Mouse (Mus musculus) megakaryocyte, adult 5-6 weeks (primary cell): Measurements from ENCODE around the gene Has1. TPM values are rescaled to one million over a fixed set of nuclear protein-coding genes. Genes with fewer than 3 reads are reported as not detected.
A peak's percentile ranks its signal among the peaks of the same experiment; 100 is the strongest.

Experiments
- ATAC-seq: 2 replicates; pipeline ENCODE4 v1.8.0; 2016; ENCODE audit warnings: mild to moderate bottlenecking, inconsistent platforms; ENCODE audit not compliant: poor library complexity, severe bottlenecking
- total RNA-seq, 2 experiments: library from RNA; stranded (forward) in 1 of 2; stranded (reverse) in 1 of 2; fragments of 153-499, 151-499 nt in 1 of 2; fragments of 221-1000, 200-1000 nt in 1 of 2; gene quantifications; 2 replicates each; pipeline versions ENCODE4 v1.2.3 to v1.2.4; 2015 to 2017

Gene Has1
- total RNA-seq (2015) (not detected in 2 replicates), total RNA-seq (2017) (not detected in 2 replicates)

DNA sequence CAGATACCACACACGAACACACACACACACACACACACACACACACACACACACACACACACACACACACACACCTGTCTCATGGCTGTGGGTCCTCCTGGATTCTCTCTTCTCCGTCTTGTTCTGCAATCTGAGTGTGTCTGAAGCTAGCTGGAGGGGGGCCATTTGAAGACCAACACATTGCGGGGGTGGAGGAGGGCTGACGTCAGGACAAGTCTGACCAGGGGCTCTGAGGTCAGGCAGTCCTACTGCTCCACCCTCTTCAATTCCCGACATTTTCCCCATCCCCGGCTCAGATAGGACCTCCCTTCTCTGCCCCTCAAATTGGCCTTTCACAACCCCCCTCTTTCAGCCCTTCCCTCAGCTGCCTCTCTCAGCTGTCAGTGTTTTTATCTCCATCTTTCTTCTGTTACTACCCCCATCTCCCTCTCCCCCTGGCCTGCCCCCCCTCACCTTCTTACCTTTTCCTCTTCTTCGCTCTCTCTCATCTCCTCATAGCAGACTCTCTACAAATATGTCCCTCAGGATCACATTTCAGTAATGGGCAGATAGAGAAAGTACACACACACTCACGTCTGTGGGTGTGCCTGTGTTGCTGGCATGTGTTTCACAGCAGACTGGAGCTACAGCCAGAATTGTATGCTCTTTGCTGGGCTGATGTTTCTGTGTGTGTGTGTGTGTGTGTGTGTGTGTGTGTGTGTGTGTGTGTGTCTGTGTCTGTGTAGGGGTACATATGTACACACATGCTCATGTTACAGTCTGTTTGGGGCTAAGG is at the start of gene Has1:
Gene Has1 (minus strand): TSS at position 142 of the 775 bp plus-strand sequence.
- no peak for ATAC-seq

DNA sequence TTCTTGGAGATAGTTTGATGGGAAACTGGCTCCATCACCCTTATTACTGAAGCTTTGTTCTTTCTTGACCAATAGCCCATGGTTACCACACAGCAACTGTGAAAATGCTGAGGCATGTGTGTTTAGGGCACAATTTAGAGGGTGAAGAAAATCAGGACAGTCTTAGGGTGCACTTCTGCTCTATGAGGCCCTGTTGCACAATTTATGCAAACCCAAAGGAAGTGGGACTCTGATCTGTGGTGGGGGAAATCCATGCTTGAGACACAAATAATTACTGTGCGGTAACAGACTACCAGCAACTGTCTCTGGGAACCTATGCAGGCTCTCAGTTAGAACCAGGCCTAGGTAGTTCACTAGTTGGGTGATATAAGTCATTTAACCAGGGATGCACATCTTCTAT is 45.8 kb upstream of the Has1 start:
- ATAC-seq, result peak; percentile 84

DNA sequence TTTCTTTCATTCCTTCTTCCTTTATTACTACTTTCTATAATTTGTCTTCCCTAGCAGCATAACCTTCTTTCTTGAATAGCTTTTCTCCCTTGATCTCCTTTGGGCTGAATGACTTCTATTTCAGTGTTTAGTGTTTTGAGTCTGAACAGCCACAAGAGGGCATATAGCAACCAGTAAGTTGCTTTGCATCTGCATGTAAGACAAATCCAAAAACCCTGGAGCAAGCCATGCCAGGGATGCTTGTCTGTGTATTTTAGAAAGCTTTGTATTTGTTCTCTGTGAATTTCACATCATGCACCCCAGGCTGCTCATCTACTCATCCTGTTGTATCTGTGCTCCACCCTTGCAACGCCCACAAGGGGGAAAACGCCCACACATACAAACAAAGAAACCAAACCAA is 44.3 kb upstream of the Has1 start:
- ATAC-seq, result peak; percentile 22; the same call in 1 of the 2 replicates

DNA sequence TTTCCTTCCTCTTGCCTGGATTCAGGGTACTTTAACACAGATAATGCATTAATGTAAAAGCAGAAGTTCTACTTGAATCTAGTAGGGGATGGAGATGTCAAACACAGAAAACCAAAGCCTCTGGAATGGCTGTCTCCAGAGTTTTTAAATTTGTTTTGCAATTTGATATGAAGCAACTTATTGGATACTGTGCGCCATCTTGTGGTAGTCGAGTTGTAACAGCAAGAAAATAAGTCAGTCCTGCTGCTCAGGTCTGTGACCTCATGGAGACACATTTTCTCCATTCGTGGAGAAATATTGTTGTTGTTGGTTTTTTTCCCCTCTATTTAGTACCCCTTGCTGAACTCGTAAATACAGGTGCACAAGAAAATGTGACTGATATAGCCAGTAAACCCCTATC is 41.0 kb upstream of the Has1 start:
- peak; percentile 52 for ATAC-seq

DNA sequence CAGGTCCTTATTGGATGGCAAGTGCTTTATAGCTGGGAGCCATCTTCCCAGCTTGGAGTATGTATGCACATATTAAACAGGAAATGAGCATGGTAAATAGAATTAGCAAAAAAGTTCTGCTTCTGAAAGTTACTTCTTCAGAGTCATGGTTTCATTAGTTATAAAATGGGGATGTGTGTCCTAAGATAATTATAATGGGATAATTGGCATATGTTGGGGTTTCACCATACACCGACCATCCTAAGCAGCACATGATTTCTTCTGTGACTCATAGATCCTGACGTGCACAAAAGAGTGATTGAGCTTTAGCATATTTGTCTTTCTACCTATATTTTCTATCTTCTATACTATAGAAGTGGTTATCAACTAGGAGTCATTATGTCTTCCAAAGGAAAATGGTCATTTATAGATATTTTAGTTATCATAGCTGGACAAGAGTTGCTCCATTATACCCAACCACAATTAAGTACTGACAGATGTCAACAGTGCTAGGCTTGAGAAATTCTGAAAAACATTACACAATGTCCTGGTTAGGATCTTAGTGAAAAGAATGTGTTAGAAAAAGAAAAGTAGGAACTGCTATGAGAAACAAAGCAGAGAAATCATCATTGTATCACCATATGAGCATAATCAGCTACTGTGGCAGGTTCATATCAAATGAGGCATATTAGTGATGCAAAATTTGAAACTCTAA is 34.9 kb upstream of the Has1 start:
- ATAC-seq, result peak; percentile 72

DNA sequence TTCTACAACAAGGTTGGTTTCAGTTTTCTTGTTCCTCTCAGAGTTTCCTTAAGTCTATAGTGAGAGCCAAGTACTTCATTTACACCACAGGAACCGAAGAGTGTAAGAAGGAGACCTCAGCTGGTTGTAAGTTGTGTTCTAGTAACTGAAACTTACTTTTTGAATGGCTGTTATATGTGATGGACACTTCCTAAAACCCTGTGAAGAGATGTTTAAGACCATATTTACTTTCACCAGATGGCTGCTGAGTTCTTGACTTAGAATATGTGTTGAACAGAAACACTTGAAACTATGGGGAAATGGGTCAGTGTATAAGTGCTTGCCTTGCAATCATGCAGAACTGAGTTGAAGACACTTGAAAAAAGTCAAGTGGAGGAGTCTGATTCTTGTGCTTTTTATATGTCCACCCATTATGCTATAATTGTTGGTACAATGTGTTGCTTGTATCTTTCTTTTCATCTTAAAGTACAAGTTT is 32.8 kb upstream of the Has1 start, which contains the start of the genes Fpr2 and Fpr3:
Gene Fpr2 (plus strand): TSS at position 51 of the 475 bp plus-strand sequence.
Gene Fpr3 (plus strand): TSS at position 79 of the 475 bp plus-strand sequence.
- peak; percentile 22 for ATAC-seq

DNA sequence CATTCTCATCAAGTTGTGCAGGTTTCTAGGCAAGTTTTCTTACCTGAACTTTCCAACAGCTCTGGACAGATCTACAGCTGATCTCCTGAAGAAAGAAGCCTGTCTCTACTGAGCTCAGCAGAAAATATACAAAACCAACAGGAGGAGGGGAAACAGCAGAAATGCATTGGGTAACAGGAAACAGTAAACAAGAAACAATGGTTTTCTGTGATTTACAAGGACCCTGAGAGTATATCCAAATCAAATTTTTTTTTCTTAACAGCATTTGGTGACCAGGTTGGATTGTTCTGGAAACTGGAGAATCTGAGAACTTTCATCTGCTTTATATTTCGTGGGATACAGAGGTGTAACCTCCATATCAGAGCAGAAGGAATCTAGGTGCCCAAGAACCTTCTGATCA is 28.8 kb upstream of the Has1 start, which contains the start of gene Fpr1:
Gene Fpr1 (minus strand): TSS at position 101 of the 400 bp plus-strand sequence.
- no peak for ATAC-seq

DNA sequence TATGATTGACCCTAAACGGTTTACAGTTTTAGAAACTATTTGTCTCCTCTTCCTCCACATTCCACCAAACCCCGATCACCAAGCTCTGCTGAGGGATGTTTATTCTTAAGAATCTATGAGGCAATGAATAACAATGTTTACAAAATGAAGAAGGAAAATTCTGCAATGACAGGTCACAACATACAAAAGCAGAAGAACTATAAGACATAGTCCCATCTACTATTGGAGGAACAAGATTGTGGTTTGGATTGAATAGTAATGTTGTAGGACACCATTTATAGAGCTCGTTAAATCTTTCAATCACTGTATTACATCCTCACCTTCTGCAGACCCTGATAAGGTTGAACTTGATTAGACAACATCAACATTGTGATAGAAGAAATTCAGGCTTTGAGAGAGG is 27.7 kb upstream of the Has1 start:
- ATAC-seq, result peak; percentile 77

DNA sequence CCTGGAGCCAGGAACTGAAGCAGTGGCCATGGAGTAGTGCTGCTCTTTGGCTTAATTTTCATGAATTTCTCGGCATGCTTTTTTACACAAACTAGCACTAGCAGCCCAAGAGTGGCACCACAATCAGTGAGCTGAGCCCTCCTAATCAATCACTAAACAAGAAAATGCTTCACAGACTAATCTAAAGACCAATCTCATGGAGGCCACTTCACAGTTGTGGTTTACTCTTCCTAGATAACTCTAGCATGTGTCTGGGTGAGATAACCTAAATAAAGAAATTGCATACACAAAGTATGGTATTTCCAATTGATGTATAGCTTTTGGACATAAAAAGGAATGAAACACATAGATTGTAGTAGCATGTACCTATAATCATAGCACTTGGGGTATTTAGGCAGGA is 24.3 kb upstream of the Has1 start:
- no peak for ATAC-seq

DNA sequence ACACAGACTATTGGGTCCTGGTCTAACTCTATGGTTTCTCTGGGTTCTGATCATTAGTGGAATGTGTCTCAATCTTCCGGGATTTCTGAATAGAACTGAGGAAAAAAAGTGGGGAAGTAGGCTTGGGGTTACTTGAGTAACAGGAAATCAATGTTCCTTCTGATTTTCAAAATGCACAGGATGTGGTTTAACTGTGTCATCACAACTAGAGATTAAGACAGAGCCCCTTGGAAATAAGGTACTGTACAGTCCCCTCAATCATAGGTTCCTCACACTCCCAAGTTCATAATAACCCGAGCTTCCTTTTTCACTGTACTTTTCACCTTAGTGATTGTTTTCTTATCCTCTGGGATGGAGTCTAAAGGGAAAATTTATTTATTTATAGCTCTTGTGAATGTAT is 16.7 kb upstream of the Has1 start:
- ATAC-seq, result peak; percentile 77

DNA sequence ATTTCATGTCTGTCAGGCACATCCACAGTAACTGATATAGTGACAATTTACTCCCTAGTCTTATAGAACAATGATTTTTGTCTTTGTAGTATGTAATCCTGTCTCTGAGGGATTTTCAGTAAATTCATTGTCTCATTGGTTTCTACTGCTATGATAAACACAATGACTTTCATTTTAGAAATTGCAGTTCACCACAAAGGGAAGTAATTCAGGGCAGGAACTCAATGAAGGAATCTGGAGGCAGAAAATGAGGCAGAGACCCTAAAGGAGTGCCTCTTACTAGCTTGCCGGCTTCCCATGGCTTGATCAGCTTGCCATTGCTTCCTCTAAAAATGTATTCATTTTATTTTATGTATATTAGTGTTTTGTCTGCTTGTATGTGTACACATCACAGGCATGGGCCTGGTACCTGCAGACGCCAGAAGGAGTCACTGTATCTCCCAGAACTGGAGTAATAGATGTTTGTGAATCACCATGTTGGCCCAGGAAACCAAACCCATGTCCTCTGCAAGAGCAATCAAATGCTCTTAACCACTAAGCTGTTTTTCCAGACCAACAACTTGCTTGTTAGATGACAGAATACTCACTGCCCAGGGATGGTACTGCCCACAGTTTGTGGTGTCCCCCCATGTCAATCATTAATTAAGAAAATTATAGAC is 16.0 kb upstream of the Has1 start:
- peak; percentile 47 for ATAC-seq

DNA sequence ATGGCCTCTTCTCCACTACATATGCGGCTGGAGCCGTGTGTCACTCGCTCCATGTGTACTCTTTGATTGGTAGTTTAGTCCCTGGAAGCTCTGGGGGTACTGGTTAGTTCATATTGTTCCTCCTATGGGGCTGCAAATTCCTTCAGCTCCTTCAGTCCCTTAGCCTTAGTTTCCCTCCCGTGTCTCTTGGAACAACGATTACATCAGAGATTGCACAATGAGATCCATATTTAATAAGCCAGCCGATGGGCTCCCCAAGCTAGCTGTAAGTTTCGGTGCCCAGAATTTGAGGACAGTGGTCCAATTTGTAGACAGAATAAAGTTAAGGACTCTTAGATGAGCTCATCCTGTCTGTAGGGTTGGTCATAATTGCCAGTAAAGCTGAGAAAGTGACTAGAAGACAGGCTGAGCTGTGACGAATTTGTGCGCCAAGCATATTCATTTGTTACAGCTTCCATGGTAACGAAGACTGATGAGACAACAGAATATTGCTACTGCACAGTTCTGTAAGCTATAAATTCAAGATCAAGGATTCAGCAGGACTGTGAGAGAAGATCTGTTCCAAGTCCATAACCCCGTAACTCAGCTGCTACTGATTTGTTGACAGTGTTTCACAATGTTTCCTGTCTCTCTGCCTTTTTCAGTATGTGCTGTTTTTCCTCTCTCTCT is 11.9 kb upstream of the Has1 start:
- no peak for ATAC-seq

DNA sequence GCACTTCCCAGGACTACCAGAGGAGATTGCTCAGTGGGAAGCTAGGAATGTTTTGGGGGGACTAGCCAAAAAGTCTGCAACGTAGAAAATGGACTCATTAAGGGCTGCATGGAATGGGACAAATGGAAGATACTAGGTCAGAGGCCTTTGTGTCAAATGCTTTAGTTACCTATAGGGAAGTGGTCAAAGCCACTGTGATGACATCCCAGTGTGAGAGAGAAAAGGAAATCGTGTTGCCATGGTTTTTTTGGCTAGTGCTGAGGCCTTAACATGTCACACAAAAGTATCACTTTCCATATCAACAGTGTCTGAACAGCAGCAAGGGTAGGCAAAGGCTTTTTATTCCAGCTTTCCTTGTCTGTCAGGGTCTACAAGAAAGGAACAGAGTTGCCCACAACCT is 10.2 kb upstream of the Has1 start:
- ATAC-seq, result peak; percentile 89

DNA sequence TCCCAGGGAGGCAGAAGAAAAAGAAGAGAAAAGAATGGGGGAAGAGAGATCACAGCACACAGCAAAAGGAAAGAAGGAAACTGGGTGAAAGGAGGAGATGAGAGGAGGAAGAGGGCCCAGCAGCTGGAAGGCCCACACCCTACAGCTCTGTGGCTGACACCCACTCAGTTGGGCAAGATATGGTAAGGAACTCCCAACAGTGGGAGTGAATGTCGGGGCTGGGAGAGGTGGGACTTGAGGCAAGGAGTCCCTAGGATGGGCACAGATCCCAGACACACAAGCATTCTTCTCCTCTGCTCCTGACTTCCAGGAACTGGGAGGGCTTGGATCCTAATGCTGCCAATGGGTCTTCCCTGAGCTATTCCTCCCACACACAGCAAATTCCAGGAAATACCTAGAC is 7.4 kb upstream of the Has1 start:
- peak; percentile 16; the same call in 1 of the 2 replicates for ATAC-seq

DNA sequence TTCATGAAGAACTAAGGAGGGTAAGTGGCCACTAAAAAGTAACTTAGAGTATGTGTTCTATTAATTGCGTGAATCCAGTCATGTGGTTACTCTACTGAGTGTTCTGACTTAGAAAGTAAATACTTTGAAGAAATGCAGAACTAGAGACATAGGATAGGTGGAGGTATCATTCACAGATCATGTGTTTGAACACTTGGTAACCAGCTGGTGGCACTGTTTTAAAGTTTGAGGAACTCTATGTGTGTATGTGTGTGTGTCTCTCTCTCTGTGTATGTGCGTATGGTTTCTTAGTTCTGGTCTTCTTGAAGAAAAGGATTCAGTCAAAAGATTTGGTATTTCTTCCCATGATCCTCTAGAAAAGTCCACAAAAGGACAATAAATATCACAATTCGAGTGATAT is 5.1 kb upstream of the Has1 start:
- ATAC-seq, result peak; percentile 79

DNA sequence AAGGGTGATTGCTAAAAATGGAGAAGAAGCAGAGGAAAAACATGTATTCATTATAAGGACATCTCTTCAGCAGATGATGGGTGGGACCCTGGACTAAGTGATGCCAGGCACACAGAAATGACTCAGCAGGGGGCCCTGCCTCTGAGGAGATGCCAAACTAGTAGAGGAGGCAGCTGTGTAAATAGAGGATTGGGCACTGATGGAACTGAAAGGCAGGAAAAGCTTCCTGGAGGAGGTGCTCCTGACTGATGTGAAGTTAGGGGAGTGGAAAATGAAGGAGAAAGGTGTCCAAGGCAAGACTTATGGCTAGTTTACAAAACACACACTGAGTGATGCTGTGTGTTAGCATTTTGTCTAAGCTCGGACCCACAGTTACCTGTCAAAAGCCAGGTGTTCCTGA is 2.4 kb upstream of the Has1 start:
- ATAC-seq, result no peak

DNA sequence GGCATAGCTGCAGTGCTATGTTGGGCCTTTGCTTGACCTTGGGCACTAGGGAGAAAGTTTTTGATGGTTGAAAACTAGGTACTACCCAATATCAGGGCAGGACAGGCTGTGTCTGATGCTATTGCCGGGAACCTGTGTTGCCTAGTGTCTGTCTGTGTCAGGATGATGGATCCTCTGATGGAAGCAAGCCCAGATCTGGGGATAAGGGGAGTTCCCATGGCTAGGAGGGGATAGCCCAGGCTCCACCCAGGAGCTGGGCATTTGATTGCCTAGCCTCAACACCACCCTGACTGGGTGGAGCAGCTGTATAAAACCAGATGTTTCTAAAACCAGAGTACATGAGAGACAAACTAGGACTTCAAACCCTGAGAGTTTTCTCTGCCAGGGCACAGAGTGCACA is 1.6 kb upstream of the Has1 start:
- ATAC-seq, result no peak

DNA sequence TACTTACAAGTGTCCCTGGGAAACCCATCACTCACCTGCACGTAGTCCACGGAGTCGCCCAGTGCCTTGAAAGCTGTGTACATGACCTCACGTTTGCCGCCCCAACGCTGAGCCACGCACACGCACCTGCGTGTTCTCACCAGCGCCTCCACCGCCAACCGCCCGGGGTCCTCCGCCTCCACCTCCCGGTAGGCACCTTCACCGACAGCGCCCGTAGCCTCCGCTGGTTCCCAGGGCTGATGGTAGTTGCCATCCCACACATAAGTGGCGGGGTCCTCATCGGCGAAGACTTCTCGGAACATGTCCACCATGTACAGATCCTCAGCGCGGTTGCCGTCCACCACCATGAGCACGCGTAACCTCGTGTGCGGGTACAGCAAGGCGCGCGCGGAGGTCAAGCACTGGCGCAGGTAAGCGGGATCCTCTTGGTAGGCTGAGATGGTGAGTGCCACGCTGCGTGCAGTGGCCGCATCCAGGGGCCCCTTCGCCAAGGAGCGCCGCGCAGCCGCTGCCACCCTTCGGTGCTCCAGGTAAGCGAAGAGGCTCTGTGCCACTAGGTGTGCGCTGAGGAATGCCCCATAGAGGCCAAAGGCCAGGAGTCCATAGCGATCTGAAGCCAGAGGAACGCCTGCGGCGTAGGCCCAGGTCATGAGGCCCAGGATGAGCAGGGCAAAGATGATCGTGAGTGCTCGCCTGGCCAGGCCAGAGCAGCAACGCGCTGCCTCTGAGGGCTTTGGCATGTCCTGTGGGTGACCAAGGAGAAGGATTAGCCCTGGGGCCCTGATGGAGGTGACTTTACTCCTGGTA is 4.9 kb downstream of the Has1 start:
- no peak for ATAC-seq

DNA sequence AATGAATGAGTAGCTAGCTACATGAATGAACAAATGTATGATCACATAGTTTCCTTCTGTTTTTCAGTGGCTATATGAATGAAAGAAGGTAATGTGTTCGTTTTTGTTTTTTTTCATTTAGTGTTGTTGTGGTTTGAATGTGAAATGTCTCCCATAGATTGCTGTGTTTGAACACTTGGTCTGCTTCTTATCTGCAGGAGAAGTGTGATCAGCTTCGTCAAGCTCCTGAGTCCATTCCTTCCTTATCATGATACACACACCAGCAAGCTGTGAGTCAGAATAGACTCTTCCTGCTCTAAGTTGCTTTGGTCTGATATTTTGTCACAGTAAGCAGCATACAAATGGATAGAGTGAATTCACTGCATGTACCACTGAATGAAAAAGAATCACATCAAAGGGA is 6.0 kb downstream of the Has1 start:
- ATAC-seq, result no peak
